In genomic region chr13:95618309-95618712, GRCm38 (mm10) we compare ENCODE assay signal across 8 mouse cellular contexts. TPM values are rescaled to one million over a fixed set of nuclear protein-coding genes. Genes with fewer than 3 reads are reported as not detected.
A peak's percentile ranks its signal among the peaks of the same experiment; 100 is the strongest.
DNase-seq lines count a peak whose midpoint lies in the region; ATAC-seq and TF ChIP-seq lines count a peak whose summit lies in the region.

Gene F2r (minus strand): TSS chr13:95618487.

- peaks cover 5% of the 10 kb centered on the region; the same call in 1 of the 2 replicates for H3K79me2 ChIP-seq in liver, adult 2 months (ENCODE audit: control insufficient read depth, insufficient read depth, low read length)

- no peak for TF ChIP-seq CTCF in liver, adult 2 months (IDR thresholded peaks at IDR 0.05; ENCODE audit: low read depth, low read length)

- peak within 1 kb of the TSS; percentile 81 for H3K4me3 ChIP-seq in embryonic facial prominence, embryonic 15.5 days (replicated peaks)
- peak within 1 kb of the TSS; percentile 98 for H3K4me3 ChIP-seq in liver, adult 2 months (ENCODE audit: insufficient read depth, low read depth, low read length)

- peak within 1 kb of the TSS; percentile 80 for H3K27ac ChIP-seq in embryonic facial prominence, embryonic 15.5 days (replicated peaks)
- peak within 1 kb of the TSS; percentile 84 for H3K27ac ChIP-seq in liver, adult 2 months (replicated peaks; ENCODE audit: insufficient read depth, low read depth, low read length)

- peaks cover 31% of the 10 kb centered on the region for H3K4me1 ChIP-seq in embryonic facial prominence, embryonic 15.5 days
- peaks cover 14% of the 10 kb centered on the region; the same call in 1 of the 2 replicates for H3K4me1 ChIP-seq in liver, adult 2 months (ENCODE audit: control insufficient read depth, insufficient read depth, low read length)

- H3K9ac ChIP-seq in embryonic facial prominence, embryonic 15.5 days = peak within 1 kb of the TSS; percentile 89
- peak within 1 kb of the TSS; percentile 97 for H3K9ac ChIP-seq in liver, adult 2 months (ENCODE audit: low read depth, low read length)

- under 1% methylated on average over 42 of the region's 42 CpGs for WGBS in embryonic facial prominence, embryonic 15.5 days
- WGBS in liver, adult 2 months = under 1% methylated on average over 42 of the region's 42 CpGs

- no peaks in the 10 kb centered on the region for H3K27me3 ChIP-seq in embryonic facial prominence, embryonic 15.5 days
- H3K27me3 ChIP-seq in liver, adult 2 months (ENCODE audit: control insufficient read depth, insufficient read depth, low read length) = no peaks in the 10 kb centered on the region

- TF ChIP-seq POLR2A in liver, adult 2 months (IDR thresholded peaks at IDR 0.05; ENCODE audit: extremely low read depth, insufficient read depth, low read length) = peak; percentile 67; the same call in 1 of the 2 replicates

- peak; percentile 91 for ATAC-seq in embryonic facial prominence, embryonic 15.5 days (ENCODE audit: insufficient number of reproducible peaks, low FRiP score, low TSS enrichment, low read depth)

- DNase-seq in 416B (ENCODE audit: low read depth) = peak; percentile 96
- DNase-seq in adrenal gland, postnatal 36 days = peak; percentile 93
- DNase-seq in heart, adult 9 months (ENCODE audit: low spot score in 2 of 2) = peak; percentile 89
- peak; percentile 77 for DNase-seq in kidney, adult 9 months
- DNase-seq in liver, adult 2 months (ENCODE audit: extremely low read depth, low read depth, low spot score) = peak; percentile 48
- peak; percentile 11 to 21 for DNase-seq in monocyte, adult 2 months (ENCODE audit: low read depth in 1 of 2, low spot score in 2 of 2)
- peak; percentile 53 to 60 for DNase-seq in spleen, postnatal 14 days (ENCODE audit: low spot score in 2 of 2)

- H3K36me3 ChIP-seq in embryonic facial prominence, embryonic 15.5 days = no peaks in the 10 kb centered on the region
- H3K36me3 ChIP-seq in liver, adult 2 months (ENCODE audit: control insufficient read depth, insufficient read depth, low read length) = no peaks in the 10 kb centered on the region

- no peaks in the 10 kb centered on the region for H3K9me3 ChIP-seq in embryonic facial prominence, embryonic 15.5 days (replicated peaks)

- peak within 1 kb of the TSS; percentile 66 for H3K4me2 ChIP-seq in embryonic facial prominence, embryonic 15.5 days (replicated peaks)

RNA-seq across cellular contexts. Expression of gene F2r, which starts in this region (rescaled TPM):
- total RNA-seq in adrenal gland, postnatal 36 days (2021) = 100 to 1,000 TPM; 138 to 155 TPM
- 81.7 and 82.3 TPM in 2 replicates for polyA plus RNA-seq in embryonic facial prominence, embryonic 15.5 days (2015; fragmentation: Nextera tagmentation; extraction: Ambion mirVana)
- 10.0 and 11.4 TPM in 2 replicates for total RNA-seq in liver, adult 2 months (2014; rRNA removed)
- 7.4 and 7.8 TPM in 2 replicates for polyA plus RNA-seq in liver, adult 2 months (2012; rRNA removed)

Comparison
In these comparisons a context has a peak if more than half of its experiments do, and no peak if none do; other contexts are left out.
1. Peak in every context shown above with its lines: DNase-seq, ATAC-seq, H3K4me3 ChIP-seq and H3K27ac ChIP-seq.
2. RNA of gene F2r (total RNA-seq): 138 to 155 TPM in adrenal gland, postnatal 36 days; 10.0 to 11.4 TPM in liver, adult 2 months; every median in the first group is over 10 times any median in the second.
3. DNase-seq: peak in every context shown above with its lines; median percentile 96 in 416B; 93 in adrenal gland, postnatal 36 days; 89 in heart, adult 9 months; 77 in kidney, adult 9 months; 56 in spleen, postnatal 14 days; 48 in liver, adult 2 months; 16 in monocyte, adult 2 months.